Mouse (Mus musculus) left cerebral cortex, adult 2 months (tissue): ENCODE measurements around the gene Olfr1076. TPM values are rescaled to one million over a fixed set of nuclear protein-coding genes. Genes with fewer than 3 reads are reported as not detected.
"Not testable (repeated sequence)": the region's sequence is repeated elsewhere in the genome, so short reads cannot be mapped to it uniquely, and the experiment has no call there.

ENCODE experiments used
- DNase-seq, 2 experiments: peaks; one replicate each; pipeline ENCODE4 v3.0.0; 2021 to 2022; ENCODE audit warnings: low spot score in 2 of 2, mixed read lengths in 1 of 2; ENCODE audit errors: extremely low spot score in 1 of 2
- H3K27ac ChIP-seq: fragments of 200-600 bp; 2 replicates; pipeline ENCODE4 v1.8.1; 2022
- H3K4me3 ChIP-seq: fragments of 200-600 bp; 2 replicates; pipeline ENCODE4 v1.8.1; 2022
- CTCF ChIP-seq: fragments of 200-600 bp; IDR thresholded peaks from 2 replicates; pipeline ENCODE4 v1.8.1; 2022; ENCODE audit warnings: antibody characterized with exemption, mild to moderate bottlenecking, moderate library complexity
- intact Hi-C: fragments of 180-260 bp; cut with DNase I; formaldehyde crosslinking; loops from one replicate; pipeline ENCODE4 v1.15.1; 2025
- long read RNA-seq, 2 experiments: library from polyadenylated mRNA; stranded (forward); transcript quantifications; one replicate each; pipeline ENCODE4 v2.0.0; 2021; ENCODE audit warnings: borderline mapping rate in 2 of 2
- total RNA-seq, 2 experiments: library from RNA; stranded (reverse); gene quantifications; 2 replicates each; pipeline ENCODE4 v1.2.3; 2021

Olfr1076 gene
- total RNA-seq: not detected
- long read RNA-seq, experiment 1: 0 reads
- long read RNA-seq, experiment 2: 0 reads

GRCm38 (mm10) chr2:86508161-86508560 is at the start of gene Olfr1076:
Gene Olfr1076 (plus strand): TSS chr2:86508461.
- DNase-seq: no peak
- Histone ChIP-seq H3K27ac (no peak within 1 kb of the TSS), H3K4me3 (no peak within 1 kb of the TSS)
- intact Hi-C loops: no loop called here
- no peak for TF ChIP-seq CTCF

- TF ChIP-seq CTCF: no peak
- intact Hi-C loops: loop anchor here (5.0 kb wide), 2 partner anchors 1338 to 1438 kb away; no protein-coding TSS in a partner anchor
- Histone ChIP-seq H3K4me3 (no peak overlapping the region), H3K27ac (no peak overlapping the region)
- DNase-seq: no peak
Measured at GRCm38 (mm10) chr2:86460434-86460833, 47.8 kb upstream of the Olfr1076 start.

GRCm38 (mm10) chr2:86464442-86465109 is 43.7 kb upstream of the Olfr1076 start:
- intact Hi-C loops: loop anchor here (1.0 to 5.0 kb wide), 3 partner anchors 739 to 1442 kb away; no protein-coding TSS in a partner anchor
- Histone ChIP-seq H3K27ac (no peak overlapping the region), H3K4me3 (no peak overlapping the region)
- peak; percentile 82 for TF ChIP-seq CTCF
- DNase-seq: peak; percentile 41 to 58

GRCm38 (mm10) chr2:86487286-86487685 is 21.0 kb upstream of the Olfr1076 start, which contains the start of gene Olfr228:
Gene Olfr228 (minus strand): TSS chr2:86487386.
- no peak for DNase-seq

GRCm38 (mm10) chr2:86530991-86531390 is 22.7 kb downstream of the Olfr1076 start:
- H3K4me3 ChIP-seq: no peak overlapping the region
- H3K27ac ChIP-seq: no peak overlapping the region
- TF ChIP-seq CTCF: no peak
- intact Hi-C loops: no loop called here
- DNase-seq: no peak

More at GRCm38 (mm10) chr2:86487286-86487685, 21.0 kb upstream of the Olfr1076 start, which contains the start of gene Olfr228:
- Histone ChIP-seq H3K27ac (no peak within 1 kb of the TSS), H3K4me3 (no peak within 1 kb of the TSS)
- intact Hi-C loops: no loop called here
- no peak for TF ChIP-seq CTCF

GRCm38 (mm10) chr2:86542380-86542779 is 34.1 kb downstream of the Olfr1076 start, which contains the start of gene Olfr1079:
Gene Olfr1079 (minus strand): TSS chr2:86542480.
- H3K27ac ChIP-seq: no peak within 1 kb of the TSS
- no peak within 1 kb of the TSS for H3K4me3 ChIP-seq
- no peak for TF ChIP-seq CTCF
- no peak for DNase-seq
- intact Hi-C loops: no loop called here

GRCm38 (mm10) chr2:86558135-86558534 is 49.9 kb downstream of the Olfr1076 start, which contains the start of gene Olfr1080:
Gene Olfr1080 (minus strand): TSS chr2:86558235.
- intact Hi-C loops, H3K4me3 ChIP-seq, H3K27ac ChIP-seq, DNase-seq: not testable (repeated sequence)

Other genes starting within 250 kb of the Olfr1076 start
- gene Olfr1051, start 229.4 kb upstream of the Olfr1076 start, total RNA-seq: not detected
- gene Olfr1052, start 216.0 kb upstream of the Olfr1076 start, total RNA-seq: not detected
- not detected for gene Olfr1053, start 193.2 kb upstream of the Olfr1076 start, total RNA-seq
- gene Olfr1054, start 173.0 kb upstream of the Olfr1076 start, total RNA-seq: not detected
- not detected for gene Olfr1055, start 158.2 kb upstream of the Olfr1076 start, total RNA-seq
- gene Olfr1056, start 146.0 kb upstream of the Olfr1076 start, total RNA-seq: not detected
- gene Olfr1057, start 130.1 kb upstream of the Olfr1076 start, total RNA-seq: not detected
- gene Olfr1058, start 119.9 kb upstream of the Olfr1076 start, total RNA-seq: not detected
- not detected for gene Olfr1061, start 94.4 kb upstream of the Olfr1076 start, total RNA-seq
- not detected for gene Olfr1062, start 81.7 kb upstream of the Olfr1076 start, total RNA-seq
- gene Olfr1065, start 57.9 kb upstream of the Olfr1076 start, total RNA-seq: not detected
- not detected for gene Olfr1066, start 52.2 kb upstream of the Olfr1076 start, total RNA-seq
- gene Olfr228, start 21.1 kb upstream of the Olfr1076 start, total RNA-seq: not detected
- gene Olfr1079, start 34.0 kb downstream of the Olfr1076 start, total RNA-seq: not detected
- not detected for gene Olfr1080, start 49.8 kb downstream of the Olfr1076 start, total RNA-seq
- not detected for gene Olfr1082, start 90.5 kb downstream of the Olfr1076 start, total RNA-seq
- not detected for gene Olfr1084, start 131.3 kb downstream of the Olfr1076 start, total RNA-seq
- not detected for gene Olfr1085, start 153.6 kb downstream of the Olfr1076 start, total RNA-seq
- gene Olfr1086, start 171.6 kb downstream of the Olfr1076 start, total RNA-seq: not detected
- not detected for gene Olfr1087, start 189.9 kb downstream of the Olfr1076 start, total RNA-seq
- not detected for gene Olfr1089, start 225.2 kb downstream of the Olfr1076 start, total RNA-seq